Mouse (Mus musculus) neural tube, embryonic 12.5 days (tissue): ENCODE data around the gene Idh3a. TPM values are rescaled to one million over a fixed set of nuclear protein-coding genes. Genes with fewer than 3 reads are reported as not detected.

Experiments
- ATAC-seq: fragments of 200-750 bp; cut with Nextera tagmentation; 2 replicates; pipeline ENCODE4 v1.8.0; 2017; ENCODE audit warnings: low read depth, mild to moderate bottlenecking, moderate TSS enrichment, moderate library complexity; ENCODE audit not compliant: low FRiP score
- H3K27ac ChIP-seq: fragments of 300-500 bp; sonication (generic); 2 replicates; pipeline ENCODE4 v1.5.1; 2016
- H3K27me3 ChIP-seq: fragments of 300-500 bp; sonication (generic); replicated peaks from 2 replicates; pipeline ENCODE4 v1.6.1; 2016; ENCODE audit warnings: mild to moderate bottlenecking
- H3K36me3 ChIP-seq: fragments of 300-500 bp; sonication (generic); 2 replicates; pipeline ENCODE4 v1.6.1; 2016; ENCODE audit warnings: mild to moderate bottlenecking
- H3K4me1 ChIP-seq: fragments of 300-500 bp; sonication (generic); 2 replicates; pipeline ENCODE4 v1.6.1; 2016
- H3K4me2 ChIP-seq: fragments of 300-500 bp; sonication (generic); replicated peaks from 2 replicates; pipeline ENCODE4 v1.6.1; 2016; ENCODE audit warnings: mild to moderate bottlenecking
- H3K4me3 ChIP-seq: fragments of 300-500 bp; sonication (generic); 2 replicates; pipeline ENCODE4 v1.5.1; 2016
- H3K9ac ChIP-seq: fragments of 300-500 bp; sonication (generic); 2 replicates; pipeline ENCODE4 v1.6.1; 2016; ENCODE audit warnings: mild to moderate bottlenecking
- H3K9me3 ChIP-seq: fragments of 300-500 bp; sonication (generic); 2 replicates; pipeline ENCODE4 v1.6.1; 2016; ENCODE audit warnings: mild to moderate bottlenecking
- WGBS: fragments of 180-500 bp; shearing (Covaris S2); methylation state at CpG from one replicate; pipeline ENCODE4 v1.1.7; 2016; 5-methylcytosine and 5-hydroxymethylcytosine counted together
- polyA plus RNA-seq: library from polyadenylated mRNA; unstranded; fragments of >200 nt; fragmentation: Nextera tagmentation; extraction: Ambion mirVana; gene quantifications from 2 replicates; pipeline ENCODE4 v1.2.1, GENCODE M21; 2016

The Idh3a gene
- polyA plus RNA-seq, result 104 and 111 TPM in 2 replicates

DNA sequence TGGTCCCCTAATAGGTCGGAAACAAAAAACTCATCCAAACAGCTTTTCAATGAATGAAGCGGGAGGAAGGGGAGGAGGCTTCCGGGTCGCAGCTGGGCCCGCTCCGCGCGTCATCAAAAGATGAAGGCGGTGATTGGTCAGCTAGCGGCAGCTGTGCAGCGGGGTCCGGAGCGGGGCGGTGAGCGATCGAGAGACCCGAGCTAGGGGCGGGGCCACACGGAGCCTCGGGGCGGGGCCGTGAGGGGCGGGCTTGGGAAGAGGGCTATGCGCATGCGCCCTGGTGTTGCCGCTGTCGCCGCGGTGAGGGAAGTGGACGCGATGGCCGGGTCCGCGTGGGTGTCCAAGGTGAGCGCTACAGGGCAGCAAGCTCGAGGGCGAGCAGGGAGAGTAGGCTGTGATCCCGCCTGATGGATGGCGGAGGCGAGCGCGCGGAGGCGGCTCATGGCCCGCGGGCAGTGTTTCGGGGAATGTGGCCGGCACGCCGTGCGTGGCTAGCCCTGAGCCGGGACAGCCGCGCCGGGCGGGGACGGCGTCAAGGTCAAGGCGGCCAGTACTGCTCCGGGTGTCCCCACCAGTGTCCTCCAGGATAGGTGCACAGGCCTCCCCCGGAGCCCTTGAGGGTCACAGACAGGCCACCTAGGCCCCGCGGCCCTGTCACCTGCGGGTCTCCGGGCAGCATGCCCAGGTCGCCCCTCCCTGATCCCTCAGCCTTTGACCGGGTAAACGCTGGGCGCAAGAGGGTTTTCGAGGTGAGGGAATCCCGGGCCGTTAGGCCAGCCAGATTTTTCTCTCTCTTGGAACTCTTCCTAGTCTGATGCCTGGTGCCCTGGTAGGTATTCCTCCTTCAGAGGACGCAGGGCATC is at the start of gene Idh3a:
Gene Idh3a (plus strand): TSS at position 136 of the 863 bp plus-strand sequence.
- WGBS, result under 1% methylated on average over 73 of the region's 73 CpGs
- ATAC-seq, result peak; percentile 99
- H3K36me3 ChIP-seq, result peaks cover 10% of the 10 kb centered on the region; the same call in 1 of the 2 replicates
- no peaks in the 10 kb centered on the region for H3K27me3 ChIP-seq
- no peaks in the 10 kb centered on the region for H3K9me3 ChIP-seq
- H3K27ac ChIP-seq, result no peak within 1 kb of the TSS
- H3K4me2 ChIP-seq, result peak within 1 kb of the TSS; percentile 95
- H3K4me3 ChIP-seq, result peak within 1 kb of the TSS; percentile 91
- peak within 1 kb of the TSS; percentile 86 for H3K9ac ChIP-seq
- peaks cover 15% of the 10 kb centered on the region for H3K4me1 ChIP-seq

DNA sequence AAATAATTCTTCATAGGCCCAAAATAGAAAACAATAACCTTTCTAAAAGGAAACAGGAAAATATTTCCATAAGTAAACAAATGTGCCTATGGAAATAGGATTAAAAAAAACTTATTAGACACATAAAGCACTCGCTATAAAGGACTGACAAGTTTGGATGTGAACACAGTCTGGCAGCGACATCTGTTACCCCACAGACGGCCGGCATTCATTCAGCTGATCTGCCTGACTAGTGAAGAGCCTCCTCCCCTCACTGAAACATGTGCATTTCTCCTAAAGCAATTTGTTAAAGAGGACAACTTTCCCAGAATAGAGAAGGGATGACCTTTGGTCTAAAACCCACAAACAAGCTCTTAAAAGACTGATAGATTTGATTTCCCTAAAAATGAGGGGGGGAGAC is 49.1 kb upstream of the Idh3a start:
- H3K36me3 ChIP-seq, result no peaks in the 10 kb centered on the region
- no peak for ATAC-seq
- H3K4me2 ChIP-seq, result no peak overlapping the region
- no peaks in the 10 kb centered on the region for H3K27me3 ChIP-seq
- H3K4me1 ChIP-seq, result peaks cover 9% of the 10 kb centered on the region
- no peak overlapping the region for H3K27ac ChIP-seq
- 40% methylated on average over 4 of the region's 4 CpGs for WGBS
- no peak overlapping the region for H3K9ac ChIP-seq
- H3K9me3 ChIP-seq, result no peaks in the 10 kb centered on the region
- H3K4me3 ChIP-seq, result no peak overlapping the region

DNA sequence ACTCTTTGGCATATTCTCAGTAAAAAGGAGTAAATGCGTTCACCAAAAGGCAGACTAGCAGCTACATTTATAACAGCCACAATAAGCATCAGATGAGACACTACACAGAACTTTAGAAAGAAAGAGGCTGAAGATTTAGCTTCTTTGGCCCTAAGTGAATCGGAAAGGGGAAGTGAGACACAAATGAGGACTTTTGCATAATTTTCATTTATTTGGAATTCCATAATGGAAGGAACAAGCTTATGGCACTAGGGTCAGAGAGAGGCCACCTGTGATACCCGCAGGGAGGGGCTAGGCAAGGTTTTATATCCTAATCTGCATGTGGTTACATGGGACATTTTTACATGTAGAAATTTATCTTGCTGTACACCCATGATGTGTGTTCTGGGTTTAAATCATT is 48.7 kb upstream of the Idh3a start:
- no peak overlapping the region for H3K9ac ChIP-seq
- peaks cover 9% of the 10 kb centered on the region for H3K4me1 ChIP-seq
- no peaks in the 10 kb centered on the region for H3K36me3 ChIP-seq
- H3K9me3 ChIP-seq, result no peaks in the 10 kb centered on the region
- H3K4me3 ChIP-seq, result no peak overlapping the region
- no peaks in the 10 kb centered on the region for H3K27me3 ChIP-seq
- H3K4me2 ChIP-seq, result no peak overlapping the region
- 69% methylated on average over 3 of the region's 3 CpGs for WGBS
- no peak overlapping the region for H3K27ac ChIP-seq
- ATAC-seq, result no peak

DNA sequence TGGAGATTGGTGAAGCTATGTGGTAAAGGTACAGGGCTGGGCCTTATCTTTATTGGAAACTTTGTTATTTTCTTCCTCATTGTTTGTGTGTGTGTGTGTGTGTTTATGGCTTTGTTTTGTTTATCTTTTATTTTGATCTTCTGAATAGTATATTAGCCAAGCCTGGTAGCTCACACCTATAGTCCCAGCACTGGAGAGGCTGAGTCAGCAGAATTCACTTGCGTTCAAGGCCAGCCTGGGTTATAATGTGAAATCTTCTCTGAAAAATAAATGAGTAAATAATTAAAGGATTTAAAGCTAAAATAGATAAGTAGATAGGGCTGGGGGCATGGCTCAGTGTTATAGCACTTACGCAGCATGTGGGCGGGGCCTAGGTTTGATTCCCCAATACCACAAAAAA is 47.9 kb upstream of the Idh3a start:
- Histone ChIP-seq H3K4me3 (no peak overlapping the region), H3K4me1 (peaks cover 9% of the 10 kb centered on the region), H3K9ac (no peak overlapping the region), H3K9me3 (no peaks in the 10 kb centered on the region), H3K4me2 (no peak overlapping the region), H3K27me3 (no peaks in the 10 kb centered on the region), H3K36me3 (no peaks in the 10 kb centered on the region), H3K27ac (no peak overlapping the region)
- no peak for ATAC-seq
- WGBS, result 95% methylated on average over 3 of the region's 3 CpGs

DNA sequence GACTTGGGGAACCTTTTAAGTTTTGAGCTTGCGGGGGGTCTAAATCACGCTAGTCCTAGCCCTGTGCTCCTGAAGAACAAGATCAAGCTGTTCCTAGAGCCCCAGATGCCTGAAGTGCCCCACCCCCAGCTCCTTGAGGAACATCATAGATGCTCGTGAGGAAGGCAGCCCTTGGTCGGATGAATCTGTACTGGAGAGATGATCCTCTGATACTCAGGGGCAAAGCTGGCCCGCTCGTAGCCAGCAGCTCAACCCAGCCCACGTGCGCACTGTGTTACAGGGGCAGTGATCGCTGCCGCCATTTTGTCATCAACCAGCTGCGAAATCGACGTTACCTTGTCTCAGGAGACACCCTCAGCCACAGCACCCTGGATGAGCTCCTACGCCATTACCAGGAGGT is 47.5 kb upstream of the Idh3a start, which contains the start of gene Sh2d7:
Gene Sh2d7 (plus strand): TSS at position 301 of the 400 bp plus-strand sequence.
- Histone ChIP-seq H3K36me3 (no peaks in the 10 kb centered on the region), H3K4me3 (no peak within 1 kb of the TSS), H3K4me1 (peaks cover 8% of the 10 kb centered on the region), H3K27ac (no peak within 1 kb of the TSS), H3K27me3 (no peaks in the 10 kb centered on the region), H3K9me3 (no peaks in the 10 kb centered on the region), H3K4me2 (no peak within 1 kb of the TSS), H3K9ac (no peak within 1 kb of the TSS)
- 94% methylated on average over 14 of the region's 14 CpGs for WGBS
- no peak for ATAC-seq

DNA sequence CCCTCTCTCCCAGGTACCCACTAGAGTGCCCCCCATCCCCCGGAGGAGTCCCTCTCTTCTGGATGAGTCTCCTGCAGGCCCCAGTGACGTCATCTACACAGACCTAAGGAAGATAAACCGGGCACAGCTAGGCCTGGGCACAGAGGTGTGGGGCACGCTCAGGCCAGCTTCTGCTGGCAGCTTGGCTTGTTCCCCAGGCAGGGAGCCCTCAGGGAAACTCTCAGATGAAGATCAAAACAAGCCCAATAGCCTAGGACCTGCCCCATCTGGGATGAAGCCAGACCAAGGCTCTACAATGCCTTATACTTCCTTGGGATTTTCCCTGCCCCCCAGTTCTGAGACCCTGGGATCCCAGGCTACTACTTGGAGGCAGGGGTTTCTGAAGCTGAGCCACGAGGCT is 45.3 kb upstream of the Idh3a start:
- H3K4me2 ChIP-seq, result no peak overlapping the region
- no peak overlapping the region for H3K9ac ChIP-seq
- no peak for ATAC-seq
- H3K4me3 ChIP-seq, result no peak overlapping the region
- no peak overlapping the region for H3K27ac ChIP-seq
- no peaks in the 10 kb centered on the region for H3K27me3 ChIP-seq
- H3K9me3 ChIP-seq, result no peaks in the 10 kb centered on the region
- 77% methylated on average over 5 of the region's 5 CpGs for WGBS
- H3K36me3 ChIP-seq, result no peaks in the 10 kb centered on the region
- no peaks in the 10 kb centered on the region for H3K4me1 ChIP-seq

DNA sequence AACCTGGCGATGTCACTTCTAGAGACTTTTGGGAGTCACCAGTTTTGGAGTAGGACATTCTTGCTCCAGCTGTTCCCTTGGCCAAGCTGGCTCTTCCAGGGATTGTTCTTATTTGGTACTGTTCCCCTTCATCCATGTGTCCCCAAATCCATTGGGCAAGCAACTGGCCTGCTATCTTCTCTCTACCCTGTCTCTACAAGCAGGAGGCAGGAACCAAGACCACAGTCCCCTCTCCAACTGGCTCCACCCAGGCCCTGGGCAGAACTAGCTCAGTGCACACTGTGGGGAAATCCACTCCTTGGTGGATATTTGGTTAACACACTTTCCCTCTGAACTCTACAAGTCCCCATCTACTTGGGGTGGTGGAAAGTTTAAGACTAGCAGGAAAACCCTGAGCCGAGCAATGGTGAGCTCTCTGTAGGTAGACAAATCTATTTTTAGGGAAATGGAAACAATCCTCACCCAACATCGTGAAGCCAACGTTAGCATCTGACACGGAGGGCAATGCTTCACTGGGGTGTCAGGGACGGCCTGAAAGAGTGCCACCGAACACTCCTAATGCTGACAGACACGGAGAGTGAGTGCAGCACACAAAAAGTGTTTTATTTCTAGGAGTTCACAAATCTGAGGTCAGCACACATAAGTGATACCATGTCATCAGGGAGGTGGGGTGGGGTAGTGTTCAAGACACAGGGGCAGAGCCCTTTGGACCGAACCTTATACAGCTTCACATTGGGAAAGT is 41.8 kb upstream of the Idh3a start:
- no peak overlapping the region for H3K4me3 ChIP-seq
- H3K4me1 ChIP-seq, result no peaks in the 10 kb centered on the region
- H3K27ac ChIP-seq, result no peak overlapping the region
- H3K9me3 ChIP-seq, result no peaks in the 10 kb centered on the region
- H3K9ac ChIP-seq, result no peak overlapping the region
- H3K27me3 ChIP-seq, result no peaks in the 10 kb centered on the region
- WGBS, result 90% methylated on average over 9 of the region's 9 CpGs
- no peaks in the 10 kb centered on the region for H3K36me3 ChIP-seq
- ATAC-seq, result no peak
- H3K4me2 ChIP-seq, result no peak overlapping the region

DNA sequence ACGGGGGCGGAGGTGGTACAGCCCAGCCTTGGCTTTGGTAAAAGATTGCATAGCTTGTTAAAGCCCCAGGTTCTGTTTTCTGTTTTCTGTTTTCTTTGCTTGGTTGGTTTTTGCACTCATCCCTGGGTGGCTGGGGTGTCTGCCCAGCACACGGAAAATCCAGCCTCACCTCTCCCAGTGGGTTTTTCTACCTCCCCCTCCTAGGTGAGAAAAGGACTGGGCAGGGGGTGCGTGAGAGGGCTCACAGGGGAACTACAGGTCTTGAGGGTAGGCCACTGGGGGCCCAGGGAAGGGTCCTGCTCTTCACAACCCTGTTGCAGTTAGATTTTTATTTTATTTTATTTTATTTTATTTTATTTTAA is 41.2 kb upstream of the Idh3a start:
- no peaks in the 10 kb centered on the region for H3K36me3 ChIP-seq
- H3K4me2 ChIP-seq, result no peak overlapping the region
- H3K9me3 ChIP-seq, result no peaks in the 10 kb centered on the region
- no peaks in the 10 kb centered on the region for H3K27me3 ChIP-seq
- no peak overlapping the region for H3K27ac ChIP-seq
- no peaks in the 10 kb centered on the region for H3K4me1 ChIP-seq
- 91% methylated on average over 4 of the region's 4 CpGs for WGBS
- no peak overlapping the region for H3K4me3 ChIP-seq
- no peak for ATAC-seq
- H3K9ac ChIP-seq, result no peak overlapping the region

DNA sequence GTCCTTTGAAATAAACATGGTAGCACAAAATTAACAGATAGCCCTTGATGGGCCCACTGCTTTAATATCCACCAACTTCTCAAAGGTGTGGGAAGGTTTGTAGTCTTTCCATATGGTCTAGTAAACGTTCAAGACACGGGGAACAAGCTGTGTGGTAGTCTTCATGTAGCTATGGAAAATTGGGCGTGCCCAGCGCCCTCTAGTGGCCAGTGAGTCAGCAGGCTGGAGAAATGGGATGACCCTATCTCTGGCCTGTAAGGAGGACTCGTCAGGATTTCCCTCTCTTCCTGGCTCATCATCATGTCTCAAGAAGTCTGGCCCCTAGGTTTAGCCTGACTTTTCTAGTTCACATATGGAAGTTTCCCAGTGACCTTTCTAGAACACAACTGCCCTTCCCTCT is 38.6 kb upstream of the Idh3a start:
- H3K27ac ChIP-seq, result no peak overlapping the region
- H3K4me1 ChIP-seq, result no peaks in the 10 kb centered on the region
- no peaks in the 10 kb centered on the region for H3K27me3 ChIP-seq
- no peak for ATAC-seq
- H3K9ac ChIP-seq, result no peak overlapping the region
- no peak overlapping the region for H3K4me2 ChIP-seq
- H3K9me3 ChIP-seq, result no peaks in the 10 kb centered on the region
- WGBS, result 17% methylated on average over 5 of the region's 5 CpGs
- H3K4me3 ChIP-seq, result no peak overlapping the region
- H3K36me3 ChIP-seq, result no peaks in the 10 kb centered on the region

DNA sequence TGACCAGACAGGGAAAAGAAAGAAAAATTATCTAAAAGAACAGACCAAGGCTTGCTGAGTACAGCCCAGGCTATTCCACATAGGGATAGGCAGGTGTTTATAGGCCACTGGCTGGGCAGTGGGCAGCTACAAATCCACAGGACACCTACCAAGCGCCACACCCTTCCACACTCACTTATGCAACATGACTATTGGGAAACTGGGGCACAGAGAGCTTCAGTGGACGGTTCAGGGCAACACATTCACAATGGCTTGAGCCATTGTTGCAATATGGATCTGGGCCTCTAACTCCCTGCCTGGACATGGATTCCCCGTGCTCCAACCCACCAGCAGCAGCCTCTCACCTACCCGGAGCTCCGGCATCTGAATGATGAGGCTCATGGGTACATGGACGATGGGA is 36.7 kb upstream of the Idh3a start:
- 88% methylated on average over 6 of the region's 6 CpGs for WGBS
- H3K4me1 ChIP-seq, result no peaks in the 10 kb centered on the region
- no peak overlapping the region for H3K9ac ChIP-seq
- no peaks in the 10 kb centered on the region for H3K36me3 ChIP-seq
- no peaks in the 10 kb centered on the region for H3K27me3 ChIP-seq
- no peak for ATAC-seq
- no peaks in the 10 kb centered on the region for H3K9me3 ChIP-seq
- no peak overlapping the region for H3K4me2 ChIP-seq
- no peak overlapping the region for H3K4me3 ChIP-seq
- H3K27ac ChIP-seq, result no peak overlapping the region

DNA sequence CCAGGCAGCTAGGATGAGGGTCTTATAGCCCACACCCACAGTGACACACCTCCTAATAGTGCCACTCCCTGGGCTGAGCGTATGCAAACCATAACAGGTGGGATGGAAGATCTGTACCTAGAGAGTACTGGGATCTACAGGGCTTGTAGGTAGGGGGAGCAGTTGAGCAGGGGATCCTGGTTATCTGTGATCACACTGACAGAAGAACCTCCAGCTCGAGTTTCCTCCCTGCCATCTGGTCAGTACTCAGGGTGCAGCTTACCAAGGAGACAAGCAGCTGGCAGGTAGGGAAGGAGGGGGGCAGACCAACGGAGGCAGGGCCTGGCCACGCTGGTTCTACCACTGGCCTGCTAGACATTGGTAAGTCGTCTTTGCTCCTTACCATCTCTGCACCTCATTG is 33.7 kb upstream of the Idh3a start:
- Histone ChIP-seq H3K4me1 (no peaks in the 10 kb centered on the region), H3K4me3 (no peak overlapping the region), H3K4me2 (no peak overlapping the region), H3K9ac (no peak overlapping the region), H3K36me3 (no peaks in the 10 kb centered on the region), H3K27ac (no peak overlapping the region), H3K27me3 (no peaks in the 10 kb centered on the region), H3K9me3 (no peaks in the 10 kb centered on the region)
- ATAC-seq, result no peak
- WGBS, result 28% methylated on average over 5 of the region's 5 CpGs

DNA sequence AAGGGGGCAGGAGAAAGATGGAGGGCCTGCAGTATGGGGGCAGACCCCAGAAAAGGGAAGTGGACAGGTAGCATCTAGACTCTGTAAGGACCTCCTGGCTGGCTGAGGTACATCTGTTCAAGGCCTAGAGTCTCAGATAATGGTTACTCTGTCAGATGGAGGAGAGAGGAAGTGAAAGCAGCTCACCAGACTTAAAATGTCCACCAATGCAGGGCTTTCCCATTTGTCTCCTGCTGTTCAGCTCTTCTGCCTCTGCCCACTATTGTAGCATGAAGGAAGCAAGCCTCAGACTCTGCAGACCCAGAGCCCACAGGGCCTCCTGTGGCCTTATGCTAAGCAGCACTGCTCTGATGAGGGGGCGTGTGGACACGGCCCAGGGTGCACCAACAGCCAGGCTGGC is 31.1 kb upstream of the Idh3a start:
- no peaks in the 10 kb centered on the region for H3K27me3 ChIP-seq
- no peak overlapping the region for H3K27ac ChIP-seq
- no peaks in the 10 kb centered on the region for H3K36me3 ChIP-seq
- H3K4me3 ChIP-seq, result no peak overlapping the region
- H3K9ac ChIP-seq, result no peak overlapping the region
- H3K4me1 ChIP-seq, result no peaks in the 10 kb centered on the region
- no peak for ATAC-seq
- WGBS, result 68% methylated on average over 2 of the region's 2 CpGs
- H3K9me3 ChIP-seq, result no peaks in the 10 kb centered on the region
- no peak overlapping the region for H3K4me2 ChIP-seq
